Mouse (Mus musculus) adrenal gland, postnatal 4 days (tissue): ENCODE data around the gene Nr1h3. TPM values are rescaled to one million over a fixed set of nuclear protein-coding genes. Genes with fewer than 3 reads are reported as not detected.

Experiments used
- DNase-seq, 2 experiments: peaks; one replicate each; pipeline ENCODE4 v3.0.0; 2021 to 2022; ENCODE audit warnings: low spot score in 2 of 2, mixed read lengths in 2 of 2
- total RNA-seq, 2 experiments: library from RNA; stranded (reverse); gene quantifications; 2 replicates each; pipeline ENCODE4 v1.2.3; 2021

Gene Nr1h3
- total RNA-seq, 2 experiments from 2014 or later = 10.3 to 11.5 TPM

DNA sequence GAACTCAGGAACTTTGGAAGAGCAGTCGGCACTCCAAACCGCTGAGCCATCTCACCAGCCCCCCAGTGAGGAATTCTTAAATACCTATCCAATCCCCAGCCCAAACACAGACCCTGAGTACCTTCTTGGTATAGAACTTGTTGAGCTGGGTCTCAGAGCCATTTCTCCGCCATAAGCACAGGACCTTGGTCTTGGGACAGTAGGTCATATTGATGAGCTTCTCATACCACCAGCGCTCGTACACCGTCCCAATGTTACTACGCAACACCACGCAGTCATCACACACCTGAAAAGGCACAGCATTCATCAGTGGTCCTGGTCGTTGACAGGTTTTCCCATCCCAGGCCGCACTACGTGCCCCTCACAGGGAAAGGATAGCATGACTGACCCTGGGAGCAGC lies 59.2 kb downstream of the Nr1h3 start:
- DNase-seq = no peak

DNA sequence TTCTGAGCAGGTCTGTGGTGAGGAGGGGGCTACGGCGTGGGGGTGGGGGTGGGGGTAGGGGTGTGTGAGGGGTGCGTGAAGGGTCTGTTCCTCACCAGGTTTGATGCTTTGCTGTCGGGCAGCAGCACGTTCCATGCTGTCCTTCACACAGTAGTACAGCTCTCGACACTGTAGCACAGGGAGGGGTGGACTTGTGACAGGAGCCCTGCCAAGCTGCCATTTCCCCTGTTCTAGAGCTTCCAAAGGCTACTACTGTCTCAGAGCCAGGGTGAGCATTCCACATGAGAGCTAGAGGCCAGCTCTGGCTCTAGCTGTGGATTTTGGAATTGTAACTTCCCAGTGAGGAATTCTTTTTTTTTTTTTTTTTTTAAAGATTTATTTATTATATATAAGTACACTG lies 59.7 kb downstream of the Nr1h3 start:
- no peak for DNase-seq

DNA sequence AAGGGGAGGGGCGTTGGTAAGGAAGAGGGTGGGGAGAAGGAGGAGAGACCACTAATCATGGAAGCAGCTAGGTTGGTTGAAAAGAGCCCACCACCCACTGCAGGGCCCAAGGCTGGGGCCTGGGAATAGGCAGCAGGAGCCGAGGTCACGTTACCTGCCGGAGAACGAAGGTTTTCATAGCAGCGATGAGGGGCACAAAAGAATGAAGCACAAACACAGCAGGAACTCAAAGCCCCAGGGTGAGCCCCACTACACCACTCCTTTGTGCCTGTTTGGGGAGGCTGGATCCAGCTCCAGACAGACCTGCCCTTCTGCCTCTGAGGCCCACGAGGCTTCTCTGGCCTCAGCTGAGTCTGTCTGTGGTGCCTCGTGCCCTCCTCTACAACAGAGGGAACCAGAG lies 62.9 kb downstream of the Nr1h3 start:
- DNase-seq = no peak

DNA sequence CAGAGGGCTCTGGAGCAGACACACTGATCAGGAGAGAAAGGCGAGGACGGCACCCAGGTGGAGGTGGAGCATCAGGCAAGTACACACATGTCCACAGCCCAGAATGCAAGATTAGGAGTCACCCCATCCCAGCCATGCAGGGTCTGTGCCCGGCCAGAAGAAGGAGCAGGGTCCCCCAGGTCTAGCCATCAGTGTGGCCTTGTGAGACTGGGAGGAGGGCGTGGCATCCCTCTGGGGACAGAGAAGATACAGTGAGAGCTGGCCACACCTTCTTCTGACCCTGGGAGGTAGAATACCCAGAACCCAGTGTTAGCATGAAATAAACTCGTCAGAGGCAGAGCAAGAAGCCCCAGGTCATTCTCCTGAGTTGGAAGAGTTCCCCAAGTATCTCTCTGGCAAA lies 63.3 kb downstream of the Nr1h3 start:
- DNase-seq = no peak

DNA sequence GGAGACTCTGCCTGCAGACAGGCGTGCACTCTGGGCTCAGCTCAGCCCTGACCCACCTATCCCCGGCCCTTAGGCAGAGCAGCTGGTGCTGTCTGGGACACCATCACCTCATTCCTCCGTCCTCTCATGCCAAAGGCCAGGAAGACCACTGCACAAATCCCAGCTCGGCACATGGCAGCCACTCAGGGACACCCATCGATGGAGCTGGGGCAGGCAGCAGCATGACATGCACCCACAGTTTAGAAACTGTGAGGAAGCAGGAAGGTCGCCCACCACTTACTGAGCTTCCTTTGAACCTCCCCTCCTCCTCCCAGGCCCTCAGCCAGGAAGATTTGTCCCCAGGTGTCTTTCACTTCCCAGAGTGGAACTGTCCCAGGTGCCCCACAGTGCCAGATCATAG lies 65.2 kb downstream of the Nr1h3 start:
- DNase-seq = no peak

DNA sequence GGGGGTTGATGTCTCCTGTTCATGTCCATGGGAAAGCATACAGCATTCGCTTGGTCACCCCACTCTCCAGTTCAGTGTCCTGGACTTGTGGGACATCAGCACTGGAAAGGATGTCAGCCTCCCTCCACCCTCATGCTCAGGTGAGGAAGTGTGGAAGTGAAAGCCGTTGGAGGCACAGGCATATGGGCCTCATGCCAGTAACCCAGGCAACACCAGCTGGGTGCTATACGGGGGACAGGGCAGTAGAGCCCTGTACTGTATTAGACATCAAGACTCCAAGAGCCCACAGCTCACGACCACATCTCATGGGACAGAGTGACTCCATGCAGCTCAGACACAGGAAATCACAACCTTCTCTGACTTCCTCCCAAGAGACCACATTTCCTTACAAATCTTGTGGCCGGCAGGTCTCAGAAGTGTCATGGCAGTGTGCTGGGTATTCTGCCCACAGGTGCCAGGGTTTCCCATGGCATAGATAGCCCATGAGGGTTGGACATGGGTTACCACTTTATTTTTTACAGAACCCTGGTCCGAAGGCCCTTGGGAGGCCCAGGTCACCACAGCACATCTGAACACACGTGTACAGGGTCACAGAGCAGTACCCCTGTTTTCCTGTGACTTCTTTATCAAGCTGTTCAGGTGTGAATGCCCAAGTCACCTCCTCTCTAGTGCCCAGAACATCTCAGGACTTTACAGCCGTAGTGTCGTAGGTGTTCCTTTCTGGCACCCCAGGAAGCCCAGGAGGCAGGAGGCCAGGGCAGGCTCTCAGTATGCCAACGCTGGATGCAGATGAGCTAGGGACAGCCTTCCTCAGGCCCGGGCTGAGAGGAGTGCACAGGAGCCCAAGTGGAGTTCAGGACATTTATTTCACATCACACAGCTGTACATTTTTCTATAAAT lies 65.9 kb downstream of the Nr1h3 start:
- no peak for DNase-seq

Other genes with a start within 250 kb of the Nr1h3 start
- gene Rapsn, start 167.2 kb downstream of the Nr1h3 start, total RNA-seq = 1 to 10 TPM; 4.2 to 4.9 TPM
- gene Psmc3, start 148.8 kb downstream of the Nr1h3 start, total RNA-seq = 100 to 1,000 TPM; 203 to 210 TPM
- 10 to 100 TPM; 35.7 to 42.0 TPM for gene Slc39a13, start 132.4 kb downstream of the Nr1h3 start, total RNA-seq
- gene Spi1, start 120.4 kb downstream of the Nr1h3 start, total RNA-seq = 1 to 10 TPM; 7.8 to 7.9 TPM
- gene Mybpc3, start 84.7 kb downstream of the Nr1h3 start, total RNA-seq = under 1 TPM in 1 of 2 experiments, not detected in 1; 0.17 TPM
- gene Madd, start 19.0 kb downstream of the Nr1h3 start, total RNA-seq = 10 to 100 TPM; 27.4 to 31.8 TPM
- 10 to 100 TPM; 47.3 TPM for gene Acp2, start 51 bp upstream of the Nr1h3 start, total RNA-seq
- gene Ddb2, start 34.1 kb upstream of the Nr1h3 start, total RNA-seq = 10 to 100 TPM; 19.1 to 19.7 TPM
- gene Pacsin3, start 53.1 kb upstream of the Nr1h3 start, total RNA-seq = 100 to 1,000 TPM; 111 to 112 TPM
- 100 to 1,000 TPM; 112 to 119 TPM for gene Arfgap2, start 62.1 kb upstream of the Nr1h3 start, total RNA-seq
- 10 to 100 TPM; 24.7 to 30.2 TPM for gene 1110051M20Rik, start 241.9 kb upstream of the Nr1h3 start, total RNA-seq